Mouse (Mus musculus) midbrain, embryonic 15.5 days (tissue): ENCODE results near the gene Ddx18. TPM values are rescaled to one million over a fixed set of nuclear protein-coding genes. Genes with fewer than 3 reads are reported as not detected.

ENCODE experiments used
- ATAC-seq: fragments of 200-750 bp; cut with Nextera tagmentation; replicated peaks from 2 replicates; pipeline ENCODE4 v1.8.0; 2017; ENCODE audit warnings: moderate TSS enrichment
- H3K27ac ChIP-seq: fragments of 300-500 bp; sonication (generic); 2 replicates; pipeline ENCODE4 v1.5.1; 2015; ENCODE audit warnings: mild to moderate bottlenecking, inconsistent platforms
- H3K27me3 ChIP-seq: fragments of 300-500 bp; sonication (generic); replicated peaks from 2 replicates; pipeline ENCODE4 v1.6.1; 2015; ENCODE audit warnings: inconsistent platforms
- H3K36me3 ChIP-seq: fragments of 300-500 bp; sonication (generic); replicated peaks from 2 replicates; pipeline ENCODE4 v1.6.1; 2015; ENCODE audit warnings: inconsistent platforms
- H3K4me1 ChIP-seq: fragments of 300-500 bp; sonication (generic); 2 replicates; pipeline ENCODE4 v1.6.1; 2015; ENCODE audit warnings: inconsistent platforms
- H3K4me2 ChIP-seq: fragments of 300-500 bp; sonication (generic); 2 replicates; pipeline ENCODE4 v1.6.1; 2015; ENCODE audit warnings: inconsistent platforms, mild to moderate bottlenecking, moderate library complexity
- H3K4me3 ChIP-seq: fragments of 300-500 bp; sonication (generic); 2 replicates; pipeline ENCODE4 v1.5.1; 2015; ENCODE audit warnings: mild to moderate bottlenecking, inconsistent platforms
- H3K9ac ChIP-seq: fragments of 300-500 bp; sonication (generic); 2 replicates; pipeline ENCODE4 v1.6.1; 2015; ENCODE audit warnings: mild to moderate bottlenecking, inconsistent platforms
- H3K9me3 ChIP-seq: fragments of 300-500 bp; sonication (generic); 2 replicates; pipeline ENCODE4 v1.6.1; 2016; ENCODE audit warnings: inconsistent platforms
- WGBS: fragments of 180-500 bp; shearing (Covaris S2); methylation state at CpG from one replicate; pipeline ENCODE4 v1.1.7; 2015; ENCODE audit warnings: mixed read lengths; 5-methylcytosine and 5-hydroxymethylcytosine counted together
- polyA plus RNA-seq: library from polyadenylated mRNA; unstranded; fragments of >200 nt; fragmentation: Nextera tagmentation; extraction: Ambion mirVana; gene quantifications from 2 replicates; pipeline ENCODE4 v1.2.1, GENCODE M21; 2015

Ddx18 gene
- polyA plus RNA-seq, 1 experiment from 2014 or later: 33.9 TPM

- no peak overlapping the region for H3K4me3 ChIP-seq
- H3K27me3 ChIP-seq: no peaks in the 10 kb centered on the region
- H3K9ac ChIP-seq: no peak overlapping the region
- no peak for ATAC-seq
- H3K4me2 ChIP-seq: no peak overlapping the region
- WGBS: 94% methylated on average over 2 of the region's 2 CpGs
- no peak overlapping the region for H3K27ac ChIP-seq
- no peaks in the 10 kb centered on the region; the same call in 1 of the 2 replicates for H3K36me3 ChIP-seq
- no peaks in the 10 kb centered on the region for H3K9me3 ChIP-seq
- H3K4me1 ChIP-seq: no peaks in the 10 kb centered on the region
Observed at GRCm38 (mm10) chr1:121511966-121512365, 55.8 kb downstream of the Ddx18 start.

GRCm38 (mm10) chr1:121511186-121511585, 56.6 kb downstream of the Ddx18 start:
- H3K4me3 ChIP-seq: no peak overlapping the region
- WGBS: 44% methylated on average over 2 of the region's 2 CpGs
- H3K4me1 ChIP-seq: no peaks in the 10 kb centered on the region
- H3K27ac ChIP-seq: no peak overlapping the region
- H3K27me3 ChIP-seq: no peaks in the 10 kb centered on the region
- ATAC-seq: no peak
- no peak overlapping the region for H3K4me2 ChIP-seq
- H3K36me3 ChIP-seq: no peaks in the 10 kb centered on the region; the same call in 1 of the 2 replicates
- no peak overlapping the region for H3K9ac ChIP-seq
- H3K9me3 ChIP-seq: no peaks in the 10 kb centered on the region

GRCm38 (mm10) chr1:121510420-121511140, 57.2 kb downstream of the Ddx18 start:
- no peak overlapping the region for H3K4me2 ChIP-seq
- H3K4me3 ChIP-seq: no peak overlapping the region
- no peak overlapping the region for H3K9ac ChIP-seq
- no peaks in the 10 kb centered on the region; the same call in 1 of the 2 replicates for H3K36me3 ChIP-seq
- no peaks in the 10 kb centered on the region for H3K27me3 ChIP-seq
- ATAC-seq: no peak
- no peaks in the 10 kb centered on the region for H3K9me3 ChIP-seq
- no peaks in the 10 kb centered on the region for H3K4me1 ChIP-seq
- no peak overlapping the region for H3K27ac ChIP-seq
- WGBS: 86% methylated on average over 19 of the region's 19 CpGs

GRCm38 (mm10) chr1:121508729-121509128, 59.1 kb downstream of the Ddx18 start:
- Histone ChIP-seq H3K27ac (no peak overlapping the region), H3K27me3 (no peaks in the 10 kb centered on the region), H3K4me2 (no peak overlapping the region), H3K4me3 (no peak overlapping the region), H3K9ac (no peak overlapping the region), H3K36me3 (no peaks in the 10 kb centered on the region; the same call in 1 of the 2 replicates), H3K9me3 (no peaks in the 10 kb centered on the region), H3K4me1 (no peaks in the 10 kb centered on the region)
- no peak for ATAC-seq
- 85% methylated on average over 2 of the region's 2 CpGs for WGBS

Other genes starting within 250 kb of the Ddx18 start
- gene Insig2, start 235.4 kb downstream of the Ddx18 start, polyA plus RNA-seq: 48.0 and 49.8 TPM in 2 replicates
- 11.5 and 14.8 TPM in 2 replicates for gene Ccdc93, start 136.9 kb downstream of the Ddx18 start, polyA plus RNA-seq
- 2.1 TPM in 2 replicates for gene Htr5b, start 39.5 kb downstream of the Ddx18 start, polyA plus RNA-seq